Mouse (Mus musculus): ENCODE measurements around the gene Epn1.

Gene Epn1

DNA sequence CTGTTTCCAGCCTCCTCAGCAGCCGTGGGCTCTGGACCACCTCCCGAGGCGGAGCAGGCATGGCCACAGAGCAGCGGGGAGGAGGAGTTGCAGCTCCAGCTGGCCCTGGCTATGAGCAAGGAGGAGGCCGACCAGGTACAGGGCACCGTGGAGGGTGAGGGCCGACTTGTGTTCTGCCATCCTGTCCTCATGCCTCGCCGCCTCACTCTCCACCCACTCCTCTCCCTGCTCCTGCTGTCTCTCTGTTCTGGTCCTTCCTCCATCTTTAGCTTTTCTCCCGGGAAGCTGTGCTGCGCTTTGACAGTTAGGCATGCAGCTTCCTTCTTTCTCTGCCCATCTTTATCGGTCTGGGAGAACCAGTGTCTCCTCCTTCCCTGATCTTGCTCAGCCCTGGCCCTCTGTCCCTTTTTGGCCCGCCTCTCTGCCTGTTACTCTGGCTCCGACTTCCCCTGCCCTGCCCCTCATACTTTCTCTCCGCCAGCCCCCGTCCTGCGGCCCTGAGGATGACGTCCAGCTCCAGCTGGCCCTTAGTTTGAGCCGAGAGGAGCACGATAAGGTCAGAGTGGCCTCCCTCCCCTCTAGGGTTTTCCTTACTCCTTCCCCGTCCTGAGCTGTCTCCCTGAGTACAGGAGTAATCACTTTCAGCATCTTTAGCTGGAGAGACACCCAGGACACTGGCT lies 12.9 kb downstream of the Epn1 start:
- DNase-seq (ENCODE audit: low spot score) = no peak

- no peak for DNase-seq (ENCODE audit: low spot score)
Measured at GRCm38 (mm10) chr7:5098769-5099168, 18.7 kb downstream of the Epn1 start.

GRCm38 (mm10) chr7:5099796-5100195 lies 19.8 kb downstream of the Epn1 start:
- DNase-seq (ENCODE audit: low spot score) = no peak

GRCm38 (mm10) chr7:5101066-5101663 lies 21.1 kb downstream of the Epn1 start:
- no peak for DNase-seq (ENCODE audit: low spot score)

DNA sequence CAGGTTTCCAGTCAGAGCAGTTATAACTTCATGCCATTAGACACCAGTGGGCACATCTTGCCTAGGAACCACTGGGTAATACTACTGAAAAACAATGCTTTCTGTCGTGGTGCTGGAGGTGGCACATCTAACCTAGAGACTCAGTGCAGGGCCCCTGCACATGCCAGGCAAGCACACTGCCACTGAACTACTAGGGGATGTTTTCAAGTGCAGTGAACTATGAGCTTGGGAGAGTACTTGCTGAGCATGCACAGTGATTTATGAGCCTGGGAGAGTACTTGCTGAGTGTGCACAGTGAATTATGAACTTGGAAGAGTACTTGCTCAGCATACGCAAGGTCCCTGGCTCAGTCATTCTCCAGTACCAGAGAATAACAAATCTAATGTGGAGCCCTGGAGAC lies 22.5 kb downstream of the Epn1 start:
- no peak for DNase-seq (ENCODE audit: low spot score)

DNA sequence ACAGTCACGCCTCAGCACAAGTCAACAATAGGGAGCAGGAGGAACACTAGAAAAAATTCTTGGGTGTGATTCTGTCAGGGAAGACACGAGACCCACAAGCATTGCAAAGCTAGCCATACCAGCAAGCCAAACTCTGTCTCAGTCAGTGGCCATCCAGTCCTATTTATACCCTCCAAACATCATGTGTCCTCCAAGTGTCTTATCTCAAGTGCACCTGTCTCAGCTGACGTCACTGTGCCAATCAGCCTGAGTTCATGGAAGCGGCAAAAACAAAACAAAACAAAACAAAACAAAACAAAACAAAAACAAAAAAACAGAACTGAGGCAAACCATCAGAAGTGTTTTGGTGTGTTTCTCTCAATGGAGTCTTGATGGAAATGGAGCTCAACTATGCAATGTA lies 28.2 kb downstream of the Epn1 start:
- DNase-seq (ENCODE audit: low spot score) = no peak

DNA sequence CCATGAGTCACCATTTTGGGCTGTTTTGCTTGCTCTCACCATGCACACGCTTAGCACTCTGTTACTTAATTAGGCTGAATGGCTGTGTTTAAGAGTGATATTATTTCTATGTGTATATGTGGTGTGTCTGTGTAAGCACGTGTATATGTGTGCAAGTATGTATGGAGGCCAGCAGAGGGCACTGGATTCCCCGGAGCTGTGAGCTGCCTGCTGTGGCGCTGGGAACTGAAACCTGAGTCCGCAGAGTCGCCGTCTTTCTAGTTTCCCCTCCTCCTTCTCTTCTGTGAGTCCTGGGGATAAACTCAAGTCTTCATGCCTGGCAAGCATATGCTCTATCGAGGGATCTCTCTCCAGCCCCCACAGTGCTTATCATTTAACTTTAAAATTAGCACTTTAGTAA lies 29.3 kb downstream of the Epn1 start:
- no peak for DNase-seq (ENCODE audit: low spot score)

- no peak for DNase-seq (ENCODE audit: low spot score)
Measured at GRCm38 (mm10) chr7:5112701-5113100, 32.7 kb downstream of the Epn1 start.

DNA sequence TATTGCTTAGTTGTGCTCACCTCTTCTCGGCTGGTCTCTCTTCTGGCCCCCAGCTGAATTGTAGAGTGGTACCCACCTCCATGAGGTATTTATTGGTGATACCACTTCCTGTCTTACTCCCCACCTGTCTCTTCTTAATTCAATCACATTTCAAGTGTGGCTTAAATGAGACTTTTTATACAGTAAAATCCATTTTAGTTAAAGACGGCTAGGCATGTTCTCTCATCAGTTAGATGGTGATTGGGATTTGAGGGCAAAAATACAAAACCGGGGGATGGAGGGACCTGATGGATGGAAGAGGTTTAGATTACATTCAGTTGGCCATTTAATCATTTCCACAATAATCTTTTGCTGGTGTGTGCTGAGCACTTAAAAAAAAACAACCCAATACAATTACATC lies 36.8 kb downstream of the Epn1 start, which contains the start of gene Rfpl4:
Rfpl4 (minus strand) TSS at position 101 of the 400 bp plus-strand sequence.
- DNase-seq (ENCODE audit: low spot score) = no peak

GRCm38 (mm10) chr7:5125078-5125477 lies 45.0 kb downstream of the Epn1 start:
- no peak for DNase-seq (ENCODE audit: low spot score)

DNA sequence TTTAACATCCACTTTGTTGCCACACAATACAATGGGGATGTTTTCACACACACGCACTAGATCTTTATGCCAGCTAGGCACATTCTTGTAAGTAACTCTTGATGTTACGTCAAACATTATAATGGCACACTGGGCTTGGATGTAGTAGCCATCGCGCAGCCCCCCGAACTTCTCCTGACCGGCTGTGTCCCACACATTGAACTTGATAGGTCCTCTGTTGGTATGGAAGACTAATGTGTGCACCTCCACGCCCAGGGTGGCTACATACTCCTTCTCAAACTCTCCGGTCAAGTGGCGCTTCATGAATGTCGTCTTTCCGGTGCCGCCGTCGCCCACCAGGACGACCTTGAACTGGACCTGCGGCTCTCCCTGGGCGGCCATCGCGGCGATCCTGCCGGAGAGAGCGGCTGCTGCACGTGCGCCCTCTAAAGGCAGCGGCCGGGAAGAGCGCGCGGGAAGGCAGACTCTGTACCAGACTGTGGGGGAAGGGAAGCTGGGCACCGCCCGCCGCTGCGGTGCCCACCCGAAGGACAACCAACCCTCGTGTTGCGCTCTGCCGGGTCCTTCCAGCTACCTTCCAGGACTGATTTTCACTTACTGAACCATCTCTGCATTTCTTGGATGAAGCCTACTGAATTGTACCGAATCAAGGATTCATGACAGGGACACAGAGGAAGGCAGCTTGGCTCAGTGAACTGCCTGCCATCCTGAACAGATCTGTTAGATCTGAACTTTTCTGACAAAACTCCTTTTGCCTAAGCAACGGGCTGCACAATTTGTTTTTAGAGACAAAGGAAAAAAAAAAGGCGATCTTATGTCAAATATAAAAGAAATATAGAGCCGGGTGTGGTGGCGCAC lies 45.7 kb downstream of the Epn1 start, which contains the start of gene Rasl2-9:
Rasl2-9 (minus strand) TSS at position 402 of the 858 bp plus-strand sequence.
- DNase-seq (ENCODE audit: low spot score) = peak; percentile 68
